Mouse (Mus musculus): ENCODE results near the gene Il31ra. TPM values are rescaled to one million over a fixed set of nuclear protein-coding genes. Genes with fewer than 3 reads are reported as not detected.

Gene Il31ra
- polyA plus RNA-seq, 1 experiment from 2014 or later = not detected

- Histone ChIP-seq H3K27ac (no peak overlapping the region), H3K9me3 (no peaks in the 10 kb centered on the region; the same call in 1 of the 2 replicates), H3K4me1 (replicated peaks) (no peaks in the 10 kb centered on the region), H3K27me3 (no peaks in the 10 kb centered on the region), H3K4me2 (no peak overlapping the region), H3K36me3 (no peaks in the 10 kb centered on the region), H3K4me3 (replicated peaks) (no peak overlapping the region), H3K9ac (replicated peaks) (no peak overlapping the region)
- 62% methylated on average over 1 of the region's 1 CpGs for WGBS
- no peak for ATAC-seq (ENCODE audit: insufficient number of reproducible peaks, insufficient read depth, low FRiP score, low TSS enrichment, low read depth)
Measured at GRCm38 (mm10) chr13:112527186-112527585, 67.0 kb downstream of the Il31ra start.

DNA sequence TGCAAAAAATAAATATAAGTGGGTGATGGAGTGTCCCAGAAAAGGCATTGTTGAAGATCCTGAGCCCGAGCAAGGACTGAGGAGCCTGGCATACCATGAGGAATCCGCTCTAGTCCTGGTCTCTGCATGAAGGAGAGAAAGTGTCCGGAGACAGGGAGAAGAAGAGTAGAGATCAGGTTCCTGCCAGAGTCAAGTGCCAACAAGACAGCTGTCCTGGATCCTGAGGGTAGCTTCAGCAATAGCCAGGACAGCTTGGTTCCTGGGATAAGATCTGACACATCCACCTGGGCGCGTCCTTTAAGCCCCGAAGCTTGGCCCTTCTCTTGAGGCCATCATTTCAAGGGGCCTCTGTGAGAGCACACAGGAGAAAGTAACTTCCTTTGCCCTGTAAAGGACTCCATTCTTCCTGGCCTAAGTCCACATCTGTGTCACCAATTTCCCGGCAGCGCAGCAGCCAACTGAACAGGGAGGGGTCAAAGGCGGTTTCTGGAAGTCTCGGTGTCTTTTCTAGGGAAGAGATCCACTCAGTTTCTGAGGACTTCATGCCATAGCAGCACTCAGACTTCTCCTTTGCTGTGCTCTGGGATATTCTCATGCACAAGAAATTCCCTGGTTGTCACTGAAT is 70.7 kb downstream of the Il31ra start:
- WGBS = 89% methylated on average over 10 of the region's 10 CpGs
- H3K36me3 ChIP-seq = no peaks in the 10 kb centered on the region

DNA sequence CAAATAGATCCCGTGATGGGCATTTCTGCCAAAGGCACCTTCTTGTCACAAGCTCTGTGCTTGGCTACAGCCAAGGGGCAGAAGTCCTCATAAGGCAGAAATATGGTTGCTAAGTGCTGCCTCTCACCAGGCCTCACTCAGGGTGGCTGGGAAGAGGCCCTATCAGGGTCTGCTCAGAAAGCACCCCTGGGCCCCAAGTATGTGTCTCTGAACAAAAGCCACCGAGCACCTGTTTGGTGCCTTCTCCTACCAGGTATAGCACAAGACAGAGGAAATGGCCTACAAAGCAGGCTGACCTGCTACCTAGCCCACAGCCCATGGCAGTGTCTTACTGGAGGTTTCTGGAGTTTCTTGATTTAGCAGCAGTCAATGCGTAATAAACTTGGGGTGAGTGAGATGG is 71.3 kb downstream of the Il31ra start:
- WGBS = 88% methylated on average over 3 of the region's 3 CpGs
- Histone ChIP-seq H3K4me2 (no peak overlapping the region), H3K4me3 (replicated peaks) (no peak overlapping the region), H3K27ac (no peak overlapping the region), H3K9ac (replicated peaks) (no peak overlapping the region), H3K27me3 (no peaks in the 10 kb centered on the region), H3K4me1 (replicated peaks) (no peaks in the 10 kb centered on the region), H3K36me3 (no peaks in the 10 kb centered on the region), H3K9me3 (peaks cover 8% of the 10 kb centered on the region)
- no peak for ATAC-seq (ENCODE audit: insufficient number of reproducible peaks, insufficient read depth, low FRiP score, low TSS enrichment, low read depth)

More for the DNA sequence above, 70.7 kb downstream of the Il31ra start:
- peaks cover 3% of the 10 kb centered on the region; the same call in 1 of the 2 replicates for H3K9me3 ChIP-seq
- no peaks in the 10 kb centered on the region for H3K4me1 ChIP-seq (replicated peaks)
- no peak overlapping the region for H3K4me2 ChIP-seq
- no peak overlapping the region for H3K9ac ChIP-seq (replicated peaks)
- no peak overlapping the region for H3K4me3 ChIP-seq (replicated peaks)
- no peaks in the 10 kb centered on the region for H3K27me3 ChIP-seq
- no peak for ATAC-seq (ENCODE audit: insufficient number of reproducible peaks, insufficient read depth, low FRiP score, low TSS enrichment, low read depth)
- H3K27ac ChIP-seq = no peak overlapping the region

DNA sequence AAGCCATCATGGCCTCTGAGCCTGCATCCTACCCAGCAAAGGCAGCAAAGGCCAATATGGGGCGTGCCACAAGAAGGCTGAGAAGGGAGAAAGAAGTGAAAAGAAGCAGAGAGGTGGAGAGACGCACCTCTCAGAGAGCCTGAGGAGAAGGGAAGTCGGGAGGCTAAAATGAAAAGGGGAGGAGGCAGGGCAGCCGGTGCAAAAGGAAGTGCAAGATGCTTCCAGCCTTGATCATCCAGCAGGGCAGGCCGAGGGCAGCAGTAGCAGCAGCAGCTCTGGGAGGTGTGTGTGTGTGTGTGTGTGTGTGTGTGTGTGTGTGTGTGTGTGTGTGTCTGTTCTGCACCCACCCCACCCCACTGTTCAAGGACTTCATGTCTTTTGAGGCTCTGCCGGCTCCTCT is 71.9 kb downstream of the Il31ra start:
- WGBS = 63% methylated on average over 6 of the region's 6 CpGs
- no peaks in the 10 kb centered on the region for H3K4me1 ChIP-seq (replicated peaks)
- H3K27ac ChIP-seq = no peak overlapping the region
- peaks cover 14% of the 10 kb centered on the region for H3K9me3 ChIP-seq
- no peak overlapping the region for H3K9ac ChIP-seq (replicated peaks)
- no peak overlapping the region for H3K4me3 ChIP-seq (replicated peaks)
- no peaks in the 10 kb centered on the region for H3K27me3 ChIP-seq
- H3K36me3 ChIP-seq = no peaks in the 10 kb centered on the region
- no peak overlapping the region for H3K4me2 ChIP-seq
- no peak for ATAC-seq (ENCODE audit: insufficient number of reproducible peaks, insufficient read depth, low FRiP score, low TSS enrichment, low read depth)

GRCm38 (mm10) chr13:112514546-112514945 is 79.6 kb downstream of the Il31ra start:
- no peak for ATAC-seq (ENCODE audit: insufficient number of reproducible peaks, insufficient read depth, low FRiP score, low TSS enrichment, low read depth)
- WGBS = 67% methylated on average over 1 of the region's 1 CpGs
- H3K9me3 ChIP-seq = peaks cover 14% of the 10 kb centered on the region

DNA sequence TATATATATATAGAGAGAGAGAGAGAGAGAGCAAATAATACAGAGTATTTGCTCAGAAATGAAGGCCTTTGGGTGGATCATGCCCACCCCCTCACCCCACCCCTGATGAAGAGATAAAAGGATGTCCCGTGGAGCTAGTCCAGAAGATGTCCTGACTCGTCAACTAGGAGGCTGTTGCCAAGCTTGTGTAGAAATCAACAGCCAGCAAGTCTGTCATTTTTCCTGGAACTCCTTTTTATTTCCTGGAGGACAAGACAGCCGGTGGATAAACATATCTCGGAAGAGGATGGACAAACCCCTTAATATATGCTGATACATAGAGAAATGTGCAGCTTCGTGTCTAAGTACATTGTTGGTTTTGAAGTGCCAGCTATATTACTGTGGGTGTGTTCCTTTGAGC is 81.3 kb downstream of the Il31ra start:
- no peak overlapping the region for H3K9ac ChIP-seq (replicated peaks)
- no peak overlapping the region for H3K4me2 ChIP-seq
- 91% methylated on average over 5 of the region's 5 CpGs for WGBS
- H3K4me1 ChIP-seq (replicated peaks) = no peaks in the 10 kb centered on the region; the same call in 1 of the 2 replicates
- H3K27ac ChIP-seq = no peak overlapping the region
- H3K9me3 ChIP-seq = peaks cover 5% of the 10 kb centered on the region
- ATAC-seq (ENCODE audit: insufficient number of reproducible peaks, insufficient read depth, low FRiP score, low TSS enrichment, low read depth) = no peak
- H3K36me3 ChIP-seq = peaks cover 4% of the 10 kb centered on the region
- H3K27me3 ChIP-seq = no peaks in the 10 kb centered on the region
- no peak overlapping the region for H3K4me3 ChIP-seq (replicated peaks)

More at GRCm38 (mm10) chr13:112514546-112514945, 79.6 kb downstream of the Il31ra start:
- no peak overlapping the region for H3K4me2 ChIP-seq
- H3K27me3 ChIP-seq = no peaks in the 10 kb centered on the region
- no peaks in the 10 kb centered on the region for H3K36me3 ChIP-seq
- no peak overlapping the region for H3K4me3 ChIP-seq (replicated peaks)
- no peaks in the 10 kb centered on the region for H3K4me1 ChIP-seq (replicated peaks)
- H3K27ac ChIP-seq = no peak overlapping the region
- H3K9ac ChIP-seq (replicated peaks) = no peak overlapping the region

DNA sequence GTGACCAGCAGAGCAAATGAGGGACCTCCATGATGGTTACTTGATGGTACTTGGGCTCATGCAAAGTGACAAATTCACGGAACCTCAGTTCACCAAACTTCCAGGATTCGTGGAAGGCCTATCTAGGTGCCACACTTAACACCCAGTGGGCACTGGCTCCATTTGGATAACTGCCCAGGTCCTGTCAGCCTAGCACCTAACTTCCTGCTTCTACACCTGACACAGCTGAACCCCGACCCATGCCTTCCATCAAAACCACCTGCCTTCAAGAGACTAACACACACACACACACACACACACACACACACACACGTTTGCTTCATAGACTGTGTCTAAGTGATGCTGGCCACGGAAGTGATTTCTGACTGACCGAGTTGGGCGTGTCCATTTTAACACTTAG is 82.3 kb downstream of the Il31ra start:
- H3K36me3 ChIP-seq = peaks cover 12% of the 10 kb centered on the region
- no peak overlapping the region for H3K27ac ChIP-seq
- H3K9ac ChIP-seq (replicated peaks) = no peak overlapping the region
- ATAC-seq (ENCODE audit: insufficient number of reproducible peaks, insufficient read depth, low FRiP score, low TSS enrichment, low read depth) = no peak
- no peak overlapping the region for H3K4me3 ChIP-seq (replicated peaks)
- WGBS = 89% methylated on average over 7 of the region's 7 CpGs
- no peaks in the 10 kb centered on the region; the same call in 1 of the 2 replicates for H3K4me1 ChIP-seq (replicated peaks)
- no peaks in the 10 kb centered on the region for H3K9me3 ChIP-seq
- no peaks in the 10 kb centered on the region for H3K27me3 ChIP-seq
- no peak overlapping the region for H3K4me2 ChIP-seq

GRCm38 (mm10) chr13:112511261-112511660 is 82.9 kb downstream of the Il31ra start:
- H3K27me3 ChIP-seq = no peaks in the 10 kb centered on the region
- H3K4me3 ChIP-seq (replicated peaks) = no peak overlapping the region
- no peak overlapping the region for H3K9ac ChIP-seq (replicated peaks)
- no peaks in the 10 kb centered on the region for H3K9me3 ChIP-seq
- H3K4me2 ChIP-seq = no peak overlapping the region
- H3K27ac ChIP-seq = no peak overlapping the region
- peaks cover 2% of the 10 kb centered on the region; the same call in 1 of the 2 replicates for H3K4me1 ChIP-seq (replicated peaks)
- peaks cover 14% of the 10 kb centered on the region for H3K36me3 ChIP-seq
- ATAC-seq (ENCODE audit: insufficient number of reproducible peaks, insufficient read depth, low FRiP score, low TSS enrichment, low read depth) = no peak
- WGBS = 87% methylated on average over 11 of the region's 11 CpGs

DNA sequence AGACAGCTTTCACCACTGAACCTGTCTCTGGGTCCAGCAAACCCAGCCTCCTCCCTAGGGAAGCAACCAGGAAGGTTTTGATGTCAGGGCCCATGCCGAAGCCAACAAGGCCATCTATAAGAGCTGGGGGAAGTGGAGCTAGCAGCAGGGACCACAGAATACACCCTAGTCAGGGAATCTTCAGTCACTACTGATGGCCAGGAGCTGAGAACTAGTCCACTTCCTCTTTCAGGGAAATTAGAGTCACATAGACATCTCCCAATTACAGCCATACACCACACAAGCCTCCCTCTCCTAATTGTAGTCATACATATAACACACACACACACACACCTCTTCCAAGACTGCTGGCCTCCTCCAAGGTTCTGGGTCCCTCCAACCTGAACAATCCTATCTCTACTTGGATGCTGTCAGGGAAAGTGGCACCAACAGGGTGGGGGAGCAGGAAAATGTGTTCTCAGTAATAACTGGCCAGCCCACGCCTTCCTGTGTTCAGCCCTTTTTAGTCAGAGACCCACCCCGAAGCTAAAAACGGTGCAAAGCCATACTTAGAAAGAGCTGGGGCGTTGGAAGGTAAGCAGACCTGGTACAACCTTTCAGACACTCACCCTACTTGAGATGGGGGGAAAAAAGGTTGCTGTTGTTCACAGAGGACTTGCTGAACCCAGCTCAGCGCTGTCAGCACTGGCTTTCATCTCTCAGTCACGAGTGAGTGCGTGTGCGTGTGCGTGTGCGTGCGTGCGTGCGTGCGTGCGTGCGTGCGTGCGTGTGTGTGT is 83.5 kb downstream of the Il31ra start:
- Histone ChIP-seq H3K9ac (replicated peaks) (no peak overlapping the region), H3K9me3 (no peaks in the 10 kb centered on the region), H3K27me3 (no peaks in the 10 kb centered on the region), H3K36me3 (peaks cover 20% of the 10 kb centered on the region), H3K4me1 (replicated peaks) (peaks cover 6% of the 10 kb centered on the region; the same call in 1 of the 2 replicates), H3K4me2 (no peak overlapping the region), H3K27ac (no peak overlapping the region), H3K4me3 (replicated peaks) (no peak overlapping the region)
- no peak for ATAC-seq (ENCODE audit: insufficient number of reproducible peaks, insufficient read depth, low FRiP score, low TSS enrichment, low read depth)
- WGBS = 89% methylated on average over 19 of the region's 19 CpGs

GRCm38 (mm10) chr13:112509465-112509864 is 84.7 kb downstream of the Il31ra start:
- no peak for ATAC-seq (ENCODE audit: insufficient number of reproducible peaks, insufficient read depth, low FRiP score, low TSS enrichment, low read depth)
- WGBS = 29% methylated on average over 4 of the region's 4 CpGs
- Histone ChIP-seq H3K27me3 (no peaks in the 10 kb centered on the region), H3K4me2 (no peak overlapping the region), H3K4me3 (replicated peaks) (no peak overlapping the region), H3K36me3 (peaks cover 32% of the 10 kb centered on the region), H3K4me1 (replicated peaks) (peaks cover 6% of the 10 kb centered on the region; the same call in 1 of the 2 replicates), H3K9me3 (no peaks in the 10 kb centered on the region), H3K27ac (no peak overlapping the region), H3K9ac (replicated peaks) (no peak overlapping the region)

- 61% methylated on average over 5 of the region's 5 CpGs for WGBS
- ATAC-seq (ENCODE audit: insufficient number of reproducible peaks, insufficient read depth, low FRiP score, low TSS enrichment, low read depth) = no peak
Measured at GRCm38 (mm10) chr13:112508487-112508886, 85.7 kb downstream of the Il31ra start.

More at GRCm38 (mm10) chr13:112508487-112508886, 85.7 kb downstream of the Il31ra start:
- no peak overlapping the region for H3K27ac ChIP-seq
- H3K27me3 ChIP-seq = no peaks in the 10 kb centered on the region
- no peak overlapping the region for H3K4me2 ChIP-seq
- H3K4me1 ChIP-seq (replicated peaks) = peaks cover 6% of the 10 kb centered on the region; the same call in 1 of the 2 replicates
- H3K9ac ChIP-seq (replicated peaks) = no peak overlapping the region
- H3K4me3 ChIP-seq (replicated peaks) = no peak overlapping the region
- peaks cover 42% of the 10 kb centered on the region for H3K36me3 ChIP-seq
- H3K9me3 ChIP-seq = no peaks in the 10 kb centered on the region

Measured in limb, embryonic 12.5 days (tissue).